Mouse (Mus musculus): ENCODE results near the gene Npas3. TPM values are rescaled to one million over a fixed set of nuclear protein-coding genes. Genes with fewer than 3 reads are reported as not detected.

The Npas3 gene
- polyA plus RNA-seq, 1 experiment from 2014 or later: 2.2 TPM

DNA sequence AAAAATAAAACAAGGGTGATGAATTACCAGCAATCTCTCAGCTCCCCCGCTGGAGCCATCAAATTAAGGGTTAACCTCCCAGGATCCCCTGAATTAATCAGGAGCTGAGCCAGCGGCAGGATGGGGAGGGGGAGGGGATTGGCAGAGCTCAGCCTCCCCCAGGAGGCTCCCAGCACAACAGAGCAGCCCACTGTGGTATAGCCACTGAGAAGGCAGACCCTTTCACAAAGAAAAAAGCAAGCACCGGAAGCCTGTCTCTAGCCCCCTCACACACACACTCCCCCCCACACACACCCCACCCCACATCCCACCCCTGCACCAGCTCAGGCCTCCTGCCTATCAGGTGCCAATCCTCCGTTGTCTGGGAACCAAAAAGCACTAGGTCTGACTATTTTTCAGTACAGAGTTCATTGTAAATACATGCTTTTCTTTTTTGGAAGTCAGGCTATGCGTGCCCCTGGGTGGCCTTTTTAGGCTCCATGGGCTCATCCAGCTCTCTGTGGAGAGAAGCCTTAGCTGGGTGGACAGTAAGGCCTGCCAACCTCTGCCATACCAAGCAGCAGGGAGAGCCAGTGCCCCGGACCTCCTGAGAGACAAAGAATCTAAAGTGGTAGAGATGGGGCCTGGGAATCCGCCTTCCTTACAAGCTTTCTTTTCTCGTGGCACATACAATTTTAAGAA, 786.3 kb downstream of the Npas3 start:
- no peaks in the 10 kb centered on the region for H3K9me3 ChIP-seq
- H3K4me3 ChIP-seq: no peak overlapping the region
- peaks cover 39% of the 10 kb centered on the region for H3K4me1 ChIP-seq
- no peaks in the 10 kb centered on the region for H3K27me3 ChIP-seq (replicated peaks; ENCODE audit: low read depth, poor library complexity, severe bottlenecking)
- DNase-seq (ENCODE audit: low spot score): peak; percentile 69
- peak overlapping the region; percentile 86 for H3K27ac ChIP-seq (replicated peaks)
- WGBS: 15% methylated on average over 8 of the region's 8 CpGs
- H3K36me3 ChIP-seq (replicated peaks): no peaks in the 10 kb centered on the region

DNA sequence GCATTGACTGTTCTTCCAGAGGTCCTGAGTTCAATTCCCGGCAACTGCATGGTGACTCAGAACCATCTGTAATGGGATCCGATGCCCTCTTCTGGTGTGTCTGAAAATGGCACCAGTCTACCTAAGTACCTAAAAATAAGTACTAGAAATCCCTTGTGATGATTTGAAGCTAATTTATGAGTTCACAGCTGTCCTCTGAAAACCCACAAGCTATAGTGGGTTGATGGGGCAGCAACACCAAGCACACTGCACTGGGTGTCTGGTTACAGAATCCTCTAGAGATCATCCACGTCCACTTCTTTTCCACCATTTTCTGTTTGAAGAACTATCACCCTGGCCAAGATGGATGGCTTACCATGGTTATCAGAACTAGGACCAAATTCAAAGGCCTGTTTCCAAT, 789.1 kb downstream of the Npas3 start:
- peaks cover 27% of the 10 kb centered on the region for H3K4me1 ChIP-seq
- H3K27me3 ChIP-seq (replicated peaks; ENCODE audit: low read depth, poor library complexity, severe bottlenecking): no peaks in the 10 kb centered on the region
- no peak overlapping the region for H3K27ac ChIP-seq (replicated peaks)
- WGBS: 95% methylated on average over 3 of the region's 3 CpGs
- H3K4me3 ChIP-seq: no peak overlapping the region
- DNase-seq (ENCODE audit: low spot score): no peak
- no peaks in the 10 kb centered on the region for H3K36me3 ChIP-seq (replicated peaks)
- H3K9me3 ChIP-seq: no peaks in the 10 kb centered on the region

DNA sequence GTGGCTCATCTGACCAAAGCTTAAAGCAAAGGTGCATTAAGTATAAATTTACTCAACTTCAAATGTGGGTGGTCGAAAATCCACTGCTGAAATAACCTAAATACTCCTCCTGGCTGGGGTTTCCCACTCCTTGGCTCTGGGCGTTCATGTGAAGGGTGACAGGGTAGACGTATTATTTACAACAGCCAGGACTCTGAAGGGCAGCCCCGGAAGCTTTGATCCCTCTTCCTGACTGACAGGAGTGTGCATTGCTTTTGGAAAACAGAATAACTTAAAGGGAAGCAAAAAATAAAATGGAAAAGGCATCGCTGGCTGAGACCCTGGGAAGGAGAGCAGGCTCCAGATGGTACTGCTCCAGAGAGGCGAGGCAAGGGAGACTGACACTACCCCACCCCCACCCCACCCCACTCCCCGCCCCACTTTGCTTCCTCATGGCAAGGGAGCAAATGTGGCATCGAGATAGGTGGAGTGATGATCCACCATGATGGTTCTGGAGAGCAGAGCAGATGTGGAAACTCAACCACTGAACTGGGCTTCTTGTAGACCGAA, 794.6 kb downstream of the Npas3 start:
- WGBS: 61% methylated on average over 9 of the region's 9 CpGs
- no peaks in the 10 kb centered on the region for H3K9me3 ChIP-seq
- no peak overlapping the region for H3K27ac ChIP-seq (replicated peaks)
- H3K4me1 ChIP-seq: peaks cover 9% of the 10 kb centered on the region
- no peak for DNase-seq (ENCODE audit: low spot score)
- H3K4me3 ChIP-seq: no peak overlapping the region
- H3K27me3 ChIP-seq (replicated peaks; ENCODE audit: low read depth, poor library complexity, severe bottlenecking): no peaks in the 10 kb centered on the region
- H3K36me3 ChIP-seq (replicated peaks): no peaks in the 10 kb centered on the region

DNA sequence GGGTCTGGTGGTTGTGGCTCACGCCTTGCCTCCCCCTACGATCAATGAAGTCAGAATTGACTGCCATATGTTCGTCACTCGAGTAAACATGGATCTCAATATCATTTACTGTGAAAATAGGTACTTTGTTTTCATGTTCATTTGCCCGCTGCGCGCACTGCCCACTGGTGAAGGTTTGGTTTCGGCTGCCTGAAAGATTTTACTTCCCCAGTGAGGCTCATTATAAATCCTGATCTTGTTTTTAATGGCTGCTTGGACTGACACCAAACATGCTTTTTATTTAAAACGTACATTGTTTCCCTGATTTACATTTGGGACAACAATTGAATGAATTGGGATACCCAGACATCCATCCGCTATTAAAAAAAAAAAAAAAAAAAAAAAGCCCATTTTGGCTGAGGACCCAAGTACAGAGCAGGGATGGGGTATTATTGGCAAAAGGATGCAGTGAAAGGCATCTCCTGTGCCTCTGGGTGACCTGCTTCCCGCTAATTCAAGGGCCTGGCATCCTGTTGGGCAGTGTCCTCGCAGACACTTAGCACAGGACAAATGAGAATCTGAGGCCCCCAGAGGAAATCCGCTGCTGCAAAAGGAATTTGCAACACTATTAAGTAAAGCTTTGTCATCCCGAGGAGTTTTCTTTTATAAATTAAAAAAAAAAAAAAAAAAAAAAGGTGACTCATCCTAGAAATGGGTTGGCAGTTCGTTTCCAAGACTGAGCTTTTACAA, 796.3 kb downstream of the Npas3 start:
- Histone ChIP-seq H3K4me1 (peaks cover 9% of the 10 kb centered on the region), H3K9me3 (no peaks in the 10 kb centered on the region), H3K36me3 (replicated peaks) (no peaks in the 10 kb centered on the region), H3K4me3 (no peak overlapping the region), H3K27me3 (replicated peaks; ENCODE audit: low read depth, poor library complexity, severe bottlenecking) (no peaks in the 10 kb centered on the region), H3K27ac (replicated peaks) (no peak overlapping the region)
- WGBS: 79% methylated on average over 15 of the region's 15 CpGs
- no peak for DNase-seq (ENCODE audit: low spot score)

DNA sequence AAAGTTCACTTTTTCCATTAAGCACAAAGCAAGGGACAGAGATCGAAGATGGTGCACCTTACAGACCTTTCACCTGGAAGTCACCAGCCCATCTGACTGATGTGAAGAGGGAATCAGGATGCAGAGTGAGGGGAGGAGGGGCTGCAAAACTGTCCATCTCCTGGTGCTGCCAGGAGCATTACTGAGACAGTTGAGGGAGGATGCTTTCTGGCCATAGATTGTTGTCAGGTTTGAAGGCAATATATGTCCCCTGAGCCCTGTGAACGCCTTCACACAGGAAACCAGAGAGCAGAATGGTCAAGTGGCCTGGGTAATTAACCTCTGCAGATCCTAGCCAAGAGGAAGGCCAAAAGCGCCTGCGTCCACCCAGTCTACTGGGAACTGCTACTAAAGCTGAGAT, 796.9 kb downstream of the Npas3 start:
- Histone ChIP-seq H3K9me3 (no peaks in the 10 kb centered on the region), H3K27me3 (replicated peaks; ENCODE audit: low read depth, poor library complexity, severe bottlenecking) (no peaks in the 10 kb centered on the region), H3K4me1 (peaks cover 9% of the 10 kb centered on the region), H3K36me3 (replicated peaks) (no peaks in the 10 kb centered on the region), H3K4me3 (no peak overlapping the region), H3K27ac (replicated peaks) (no peak overlapping the region)
- no peak for DNase-seq (ENCODE audit: low spot score)
- 72% methylated on average over 4 of the region's 4 CpGs for WGBS

DNA sequence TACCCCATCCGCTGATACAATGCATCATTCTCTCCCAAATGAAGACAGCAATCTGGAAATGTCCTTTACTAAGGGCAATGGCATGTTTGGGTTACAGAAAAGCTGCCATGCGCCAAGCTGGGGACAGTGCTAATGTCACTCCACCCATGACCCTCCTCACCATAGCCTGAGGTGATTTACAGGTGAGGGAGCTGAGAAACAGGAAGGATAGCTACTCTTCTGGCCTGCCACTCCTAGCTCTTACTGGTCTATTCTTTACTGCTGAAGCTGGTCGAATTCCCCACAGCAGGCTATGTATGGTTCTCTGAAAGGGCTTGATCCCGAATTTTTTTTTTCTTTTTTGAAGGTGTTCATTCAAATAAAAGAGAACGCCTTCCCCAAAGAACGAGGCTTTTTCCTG, 798.3 kb downstream of the Npas3 start:
- Histone ChIP-seq H3K9me3 (no peaks in the 10 kb centered on the region), H3K27ac (replicated peaks) (no peak overlapping the region), H3K4me3 (no peak overlapping the region), H3K27me3 (replicated peaks; ENCODE audit: low read depth, poor library complexity, severe bottlenecking) (no peaks in the 10 kb centered on the region), H3K36me3 (replicated peaks) (no peaks in the 10 kb centered on the region), H3K4me1 (peaks cover 10% of the 10 kb centered on the region)
- DNase-seq (ENCODE audit: low spot score): no peak
- WGBS: 35% methylated on average over 6 of the region's 6 CpGs

DNA sequence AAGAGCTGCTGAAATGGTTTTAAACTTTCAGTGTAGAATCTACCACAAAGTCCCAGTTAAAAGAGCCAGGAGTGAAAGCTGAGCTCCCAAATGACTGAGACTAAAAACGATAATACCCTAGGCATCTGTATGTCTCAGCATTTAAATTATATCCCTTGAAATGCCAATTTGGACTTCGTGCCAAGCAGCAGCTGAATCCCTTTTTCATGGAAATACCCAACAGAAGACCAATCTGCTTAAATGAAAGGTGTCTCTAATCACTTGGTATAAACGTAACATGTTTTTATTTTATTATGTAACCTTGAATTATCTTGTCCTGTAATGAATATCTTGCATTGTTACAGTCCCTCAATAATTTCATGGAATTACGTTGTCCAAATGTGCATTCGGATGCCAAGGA, 799.6 kb downstream of the Npas3 start:
- no peak overlapping the region for H3K4me3 ChIP-seq
- H3K27ac ChIP-seq (replicated peaks): no peak overlapping the region
- WGBS: 90% methylated on average over 5 of the region's 5 CpGs
- H3K36me3 ChIP-seq (replicated peaks): no peaks in the 10 kb centered on the region
- DNase-seq (ENCODE audit: low spot score): no peak
- H3K9me3 ChIP-seq: no peaks in the 10 kb centered on the region
- H3K4me1 ChIP-seq: peaks cover 19% of the 10 kb centered on the region
- no peaks in the 10 kb centered on the region for H3K27me3 ChIP-seq (replicated peaks; ENCODE audit: low read depth, poor library complexity, severe bottlenecking)

DNA sequence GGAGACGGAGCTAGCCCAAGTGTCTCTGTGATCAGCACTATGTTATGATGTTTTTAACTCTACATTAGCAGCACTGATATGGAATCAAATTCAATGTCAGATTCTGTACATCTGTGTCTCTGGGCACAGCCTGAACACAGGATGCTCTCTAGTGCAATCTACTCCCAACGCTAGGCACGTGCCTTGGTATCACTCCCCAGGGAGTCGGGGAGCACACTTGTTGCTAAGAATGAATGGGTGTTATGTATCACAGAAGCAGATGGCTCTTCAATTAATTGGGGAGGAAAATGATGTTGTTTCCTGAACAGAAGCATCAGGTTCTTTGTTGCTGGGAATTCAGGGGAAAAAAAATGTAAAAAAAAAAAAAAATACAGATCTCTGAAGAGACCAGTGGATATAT, 801.4 kb downstream of the Npas3 start:
- Histone ChIP-seq H3K27me3 (replicated peaks; ENCODE audit: low read depth, poor library complexity, severe bottlenecking) (no peaks in the 10 kb centered on the region), H3K27ac (replicated peaks) (no peak overlapping the region), H3K4me1 (peaks cover 17% of the 10 kb centered on the region), H3K4me3 (no peak overlapping the region), H3K36me3 (replicated peaks) (no peaks in the 10 kb centered on the region), H3K9me3 (no peaks in the 10 kb centered on the region)
- no peak for DNase-seq (ENCODE audit: low spot score)
- 88% methylated on average over 4 of the region's 4 CpGs for WGBS

DNA sequence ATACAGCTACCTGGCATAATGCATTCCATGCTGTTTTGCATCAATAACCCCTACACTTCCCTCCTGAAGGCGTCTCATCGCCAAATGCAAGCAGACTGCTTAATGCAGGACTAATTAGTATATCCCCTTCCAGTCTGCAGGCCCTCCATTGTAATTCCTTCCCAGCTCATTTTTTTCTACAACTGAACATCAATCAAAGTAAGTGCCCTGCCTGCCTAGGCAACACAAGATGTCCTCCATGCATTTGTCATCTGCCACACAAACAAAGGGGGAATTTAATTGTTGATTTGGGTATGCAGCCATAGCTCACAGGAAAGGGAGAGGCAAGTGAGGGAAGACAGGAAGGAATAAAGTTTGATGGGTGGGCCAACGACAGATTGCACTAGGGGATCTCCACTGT, 804.5 kb downstream of the Npas3 start:
- H3K4me3 ChIP-seq: no peak overlapping the region
- H3K36me3 ChIP-seq (replicated peaks): no peaks in the 10 kb centered on the region
- H3K27ac ChIP-seq (replicated peaks): peak overlapping the region; percentile 40; the same call in 1 of the 2 replicates
- DNase-seq (ENCODE audit: low spot score): no peak
- no peaks in the 10 kb centered on the region for H3K27me3 ChIP-seq (replicated peaks; ENCODE audit: low read depth, poor library complexity, severe bottlenecking)
- H3K9me3 ChIP-seq: no peaks in the 10 kb centered on the region
- peaks cover 27% of the 10 kb centered on the region for H3K4me1 ChIP-seq
- 52% methylated on average over 3 of the region's 3 CpGs for WGBS

DNA sequence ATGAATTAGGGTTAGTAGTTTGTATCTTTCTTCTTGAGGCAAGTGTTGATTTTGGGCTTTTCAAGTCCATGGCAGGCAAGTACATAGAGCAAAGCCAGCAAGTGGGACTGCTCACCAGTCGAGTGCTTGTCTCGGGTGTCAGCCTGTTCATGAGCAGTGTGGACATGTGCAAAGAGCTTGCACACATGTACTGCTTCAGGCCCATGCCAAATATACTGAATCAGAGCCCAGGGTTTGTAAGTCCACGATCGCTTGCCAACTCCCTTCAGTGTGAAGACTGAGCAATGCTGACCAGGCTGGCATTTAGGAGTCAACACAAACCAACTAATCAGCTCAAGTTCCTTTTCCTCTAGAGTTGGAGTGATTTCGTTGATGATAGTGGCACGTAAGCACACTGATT, 805.1 kb downstream of the Npas3 start:
- WGBS: 92% methylated on average over 6 of the region's 6 CpGs
- H3K27ac ChIP-seq (replicated peaks): 0 out of 2 replicates have a peak overlapping the region, but pooled peaks have one; percentile 10
- DNase-seq (ENCODE audit: low spot score): no peak
- no peak overlapping the region for H3K4me3 ChIP-seq
- H3K36me3 ChIP-seq (replicated peaks): no peaks in the 10 kb centered on the region
- H3K27me3 ChIP-seq (replicated peaks; ENCODE audit: low read depth, poor library complexity, severe bottlenecking): no peaks in the 10 kb centered on the region
- no peaks in the 10 kb centered on the region for H3K9me3 ChIP-seq
- peaks cover 32% of the 10 kb centered on the region for H3K4me1 ChIP-seq

DNA sequence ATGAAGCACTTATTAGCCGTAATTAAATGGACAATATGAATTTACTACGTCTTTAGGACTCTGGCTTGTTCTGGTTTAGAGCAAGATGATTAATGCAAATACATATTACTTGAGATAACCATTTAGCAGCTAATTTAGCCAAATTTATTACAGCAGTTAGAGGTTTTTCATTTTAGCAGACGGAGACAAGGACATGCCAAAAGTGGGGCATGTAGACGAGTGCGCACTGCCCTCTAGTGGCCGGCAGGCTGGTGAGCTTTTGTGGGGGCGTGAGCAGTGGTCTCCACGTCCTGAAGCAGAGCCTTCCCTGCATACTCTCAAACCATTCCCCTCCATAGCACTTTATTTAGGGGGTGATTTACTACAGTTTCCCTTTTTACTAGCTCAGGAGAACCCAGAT, 812.3 kb downstream of the Npas3 start:
- H3K27ac ChIP-seq (replicated peaks): no peak overlapping the region
- peaks cover 26% of the 10 kb centered on the region for H3K27me3 ChIP-seq (replicated peaks; ENCODE audit: low read depth, poor library complexity, severe bottlenecking)
- no peaks in the 10 kb centered on the region for H3K36me3 ChIP-seq (replicated peaks)
- H3K4me1 ChIP-seq: peaks cover 30% of the 10 kb centered on the region
- no peaks in the 10 kb centered on the region for H3K9me3 ChIP-seq
- no peak overlapping the region for H3K4me3 ChIP-seq
- WGBS: 19% methylated on average over 8 of the region's 8 CpGs
- peak; percentile 88 for DNase-seq (ENCODE audit: low spot score)

DNA sequence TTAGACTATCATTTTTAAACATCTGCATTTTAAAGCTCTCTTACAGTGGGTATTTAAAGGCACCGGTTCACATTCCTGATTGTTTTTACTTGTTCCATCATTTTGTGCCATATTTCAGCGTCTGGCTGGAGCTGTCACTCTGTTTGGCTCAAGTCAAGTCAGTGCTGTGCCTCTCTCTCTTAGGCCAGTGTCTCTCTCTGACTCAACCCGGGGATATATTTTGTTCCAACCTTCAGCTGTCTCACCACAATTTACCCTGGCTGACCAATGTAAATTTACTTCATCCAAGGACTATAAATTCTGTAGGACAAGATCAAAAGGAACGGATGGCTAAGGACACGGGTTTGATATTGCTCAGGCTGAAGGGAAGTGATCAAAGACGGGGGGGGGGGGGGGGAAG, 812.7 kb downstream of the Npas3 start:
- H3K27ac ChIP-seq (replicated peaks): no peak overlapping the region
- peaks cover 30% of the 10 kb centered on the region for H3K4me1 ChIP-seq
- no peak overlapping the region for H3K4me3 ChIP-seq
- no peaks in the 10 kb centered on the region for H3K9me3 ChIP-seq
- WGBS: 65% methylated on average over 6 of the region's 6 CpGs
- H3K27me3 ChIP-seq (replicated peaks; ENCODE audit: low read depth, poor library complexity, severe bottlenecking): peaks cover 29% of the 10 kb centered on the region
- no peak for DNase-seq (ENCODE audit: low spot score)
- no peaks in the 10 kb centered on the region for H3K36me3 ChIP-seq (replicated peaks)

DNA sequence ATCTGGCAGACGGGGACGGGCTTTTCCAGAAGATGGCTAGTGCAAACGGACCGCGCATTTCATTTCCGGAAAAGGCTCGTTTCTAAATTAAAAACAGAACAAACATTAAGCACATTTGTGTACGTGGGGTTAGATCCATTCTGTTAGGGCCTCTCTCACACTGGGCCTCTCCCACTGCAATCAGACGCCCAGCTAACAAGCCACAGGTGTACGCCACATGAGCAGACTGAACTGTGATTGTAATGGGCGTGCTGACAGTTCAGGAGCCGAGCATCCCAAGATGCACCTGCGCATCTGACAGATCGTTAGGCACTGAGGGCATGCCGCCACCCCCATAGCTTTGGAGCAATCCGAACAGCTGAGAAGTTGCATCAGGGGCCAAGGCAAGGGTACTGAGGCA, 816.5 kb downstream of the Npas3 start:
- Histone ChIP-seq H3K36me3 (replicated peaks) (peaks cover 6% of the 10 kb centered on the region; the same call in 1 of the 2 replicates), H3K9me3 (0 out of 2 replicates have a peak, but pooled peaks cover 3% of the 10 kb centered on the region), H3K27me3 (replicated peaks; ENCODE audit: low read depth, poor library complexity, severe bottlenecking) (peaks cover 65% of the 10 kb centered on the region), H3K27ac (replicated peaks) (no peak overlapping the region), H3K4me1 (peaks cover 26% of the 10 kb centered on the region), H3K4me3 (no peak overlapping the region)
- 70% methylated on average over 16 of the region's 16 CpGs for WGBS
- DNase-seq (ENCODE audit: low spot score): peak; percentile 36

All from embryonic facial prominence, embryonic 10.5 days (tissue).